Mouse (Mus musculus): ENCODE results near the gene Rasgrf2.
A peak's percentile ranks its signal among the peaks of the same experiment; 100 is the strongest.

Gene Rasgrf2

GRCm38 (mm10) chr13:92041584-92042563, 89.6 kb downstream of the Rasgrf2 start:
- DNase-seq (ENCODE audit: low spot score in 2 of 2), result no peak

- DNase-seq (ENCODE audit: low spot score in 2 of 2), result no peak
Observed at GRCm38 (mm10) chr13:92030364-92031057, 100.9 kb downstream of the Rasgrf2 start.

- no peak for DNase-seq (ENCODE audit: low spot score in 2 of 2)
Observed at GRCm38 (mm10) chr13:92029666-92030065, 101.8 kb downstream of the Rasgrf2 start.

GRCm38 (mm10) chr13:92027951-92028350, 103.5 kb downstream of the Rasgrf2 start:
- no peak for DNase-seq (ENCODE audit: low spot score in 2 of 2)

GRCm38 (mm10) chr13:92026651-92027050, 104.8 kb downstream of the Rasgrf2 start:
- DNase-seq (ENCODE audit: low spot score in 2 of 2), result no peak

- no peak for DNase-seq (ENCODE audit: low spot score in 2 of 2)
Observed at GRCm38 (mm10) chr13:92025124-92025523, 106.3 kb downstream of the Rasgrf2 start.

GRCm38 (mm10) chr13:92022202-92022601, 109.3 kb downstream of the Rasgrf2 start:
- no peak for DNase-seq (ENCODE audit: low spot score in 2 of 2)

GRCm38 (mm10) chr13:91996929-91997328, 134.5 kb downstream of the Rasgrf2 start:
- DNase-seq (ENCODE audit: low spot score in 2 of 2), result no peak

- peak in 1 of 2 experiments; percentile 31 for DNase-seq (ENCODE audit: low spot score in 2 of 2)
Observed at GRCm38 (mm10) chr13:91991412-91991811, 140.0 kb downstream of the Rasgrf2 start.

DNA sequence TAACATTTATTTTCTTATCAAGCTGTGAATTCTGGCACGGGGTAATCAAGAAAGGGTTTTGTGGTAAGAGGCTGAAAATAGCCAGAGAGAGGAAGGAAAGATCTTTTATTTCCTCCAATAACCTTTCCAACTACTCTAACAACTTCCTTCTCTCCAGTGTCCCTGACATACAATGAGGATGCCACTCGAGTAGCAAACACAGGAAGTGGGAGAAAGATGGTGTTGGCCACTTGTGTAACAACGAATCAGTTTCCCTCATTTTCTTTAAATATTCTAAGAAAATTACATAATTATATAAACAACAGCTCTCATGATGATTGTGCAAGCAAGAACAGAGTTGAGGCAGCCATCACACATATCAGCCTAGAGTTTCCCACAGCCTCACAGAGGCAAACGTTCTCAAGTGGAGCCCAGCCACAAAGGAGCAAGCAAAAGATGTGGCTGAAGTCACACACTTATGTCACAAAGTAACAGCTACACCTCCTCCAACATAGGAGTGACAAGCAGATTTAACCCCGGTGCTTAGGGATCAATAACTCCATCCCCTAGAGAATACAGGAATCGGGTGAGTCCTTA, 140.7 kb downstream of the Rasgrf2 start:
- DNase-seq (ENCODE audit: low spot score in 2 of 2), result no peak

DNA sequence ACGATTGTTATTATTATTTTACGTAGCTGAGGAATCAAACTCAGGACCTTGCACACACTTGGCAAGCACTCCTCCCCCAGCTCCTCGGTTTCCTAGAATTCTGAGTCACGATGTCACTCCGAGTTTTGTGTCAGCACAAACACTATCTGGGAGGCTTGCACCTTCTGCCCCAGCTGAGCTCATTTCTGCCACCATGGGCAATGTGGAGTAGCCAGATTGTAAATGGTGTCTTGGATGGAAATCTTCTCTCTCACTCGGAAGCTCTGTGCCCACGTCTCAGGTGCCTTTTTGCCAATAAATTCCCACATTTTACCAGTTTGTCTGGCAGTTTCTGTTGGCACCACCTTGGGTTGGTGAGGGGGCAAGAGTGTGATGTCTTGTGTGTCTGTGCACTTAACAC, 143.1 kb downstream of the Rasgrf2 start:
- DNase-seq (ENCODE audit: low spot score in 2 of 2), result no peak

DNA sequence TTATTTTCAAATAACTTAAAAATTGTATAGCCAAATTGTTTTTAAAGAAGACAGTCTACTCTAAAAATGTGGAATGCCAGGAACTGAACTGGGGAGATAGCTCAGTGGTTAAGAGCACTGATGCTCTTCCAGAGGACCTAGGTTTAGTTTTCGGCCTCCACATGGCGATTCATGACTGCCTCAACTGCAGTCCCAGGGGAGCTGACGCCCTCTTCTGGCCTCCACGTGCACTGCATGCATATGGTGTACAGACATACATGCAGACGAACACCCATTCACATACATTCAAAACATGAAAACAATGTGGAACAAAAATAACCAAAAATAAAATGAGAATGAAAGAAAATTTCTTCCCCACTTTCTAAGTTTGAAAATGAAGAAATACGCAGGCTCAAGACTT, 144.5 kb downstream of the Rasgrf2 start:
- no peak for DNase-seq (ENCODE audit: low spot score in 2 of 2)

DNA sequence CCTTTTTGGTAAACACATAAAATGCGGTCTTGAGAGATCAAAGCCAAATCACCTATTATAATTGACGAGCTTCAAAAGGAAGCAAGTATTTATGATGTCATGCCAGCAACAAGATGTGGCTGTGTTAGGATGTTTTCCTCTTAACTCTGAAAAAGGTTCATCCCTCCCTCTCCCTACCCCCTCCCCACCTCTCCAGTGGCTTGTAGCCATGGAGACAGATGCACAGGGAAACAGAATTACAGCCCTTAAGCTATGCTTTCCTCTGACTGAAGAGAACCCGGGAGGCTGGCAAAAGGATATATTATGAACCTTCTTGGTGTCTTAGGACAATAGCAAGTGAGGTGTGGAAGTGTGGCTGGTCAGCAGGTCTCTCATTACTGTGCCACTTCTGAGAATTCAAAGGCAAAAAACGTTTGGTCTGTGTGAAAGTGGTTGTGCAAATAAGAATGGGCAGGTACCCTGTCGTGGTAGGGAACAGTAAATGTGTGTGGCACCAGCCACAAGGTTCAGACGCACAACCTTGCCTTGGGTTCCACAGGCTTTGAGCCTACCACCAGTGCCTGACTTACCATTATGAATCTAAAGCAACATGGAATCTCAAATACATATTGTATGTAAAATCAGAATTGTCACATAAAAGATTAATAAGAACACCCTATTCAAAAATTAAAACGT, 145.4 kb downstream of the Rasgrf2 start:
- no peak for DNase-seq (ENCODE audit: low spot score in 2 of 2)

- no peak for DNase-seq (ENCODE audit: low spot score in 2 of 2)
Observed at GRCm38 (mm10) chr13:91985019-91985418, 146.4 kb downstream of the Rasgrf2 start.

GRCm38 (mm10) chr13:91982080-91982479, 149.4 kb downstream of the Rasgrf2 start:
- no peak for DNase-seq (ENCODE audit: low spot score in 2 of 2)

- DNase-seq (ENCODE audit: low spot score in 2 of 2), result no peak
Observed at GRCm38 (mm10) chr13:91981414-91981813, 150.0 kb downstream of the Rasgrf2 start.

- no peak for DNase-seq (ENCODE audit: low spot score in 2 of 2)
Observed at GRCm38 (mm10) chr13:91976971-91977370, 154.5 kb downstream of the Rasgrf2 start.

- no peak for DNase-seq (ENCODE audit: low spot score in 2 of 2)
Observed at GRCm38 (mm10) chr13:91976541-91976940, 154.9 kb downstream of the Rasgrf2 start.

DNA sequence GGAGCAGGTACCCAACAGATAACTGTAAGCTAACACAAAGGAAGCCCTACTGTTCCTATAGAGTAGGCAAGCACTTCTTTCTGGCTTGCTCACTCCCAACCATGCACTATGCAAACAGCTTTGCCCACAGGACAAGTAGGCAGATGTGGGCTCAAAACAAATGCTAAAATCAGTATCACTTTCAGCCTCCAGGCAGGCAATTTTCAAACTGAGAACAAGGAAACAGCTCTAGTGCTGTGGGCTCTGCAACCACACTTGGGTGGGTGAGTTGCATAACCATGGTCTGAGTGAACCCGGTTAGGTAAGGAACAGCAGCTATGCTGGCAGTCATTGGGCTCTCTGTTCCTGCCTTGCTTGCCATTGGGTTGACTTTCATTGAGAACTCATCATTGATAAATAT, 157.3 kb downstream of the Rasgrf2 start:
- no peak for DNase-seq (ENCODE audit: low spot score in 2 of 2)

DNA sequence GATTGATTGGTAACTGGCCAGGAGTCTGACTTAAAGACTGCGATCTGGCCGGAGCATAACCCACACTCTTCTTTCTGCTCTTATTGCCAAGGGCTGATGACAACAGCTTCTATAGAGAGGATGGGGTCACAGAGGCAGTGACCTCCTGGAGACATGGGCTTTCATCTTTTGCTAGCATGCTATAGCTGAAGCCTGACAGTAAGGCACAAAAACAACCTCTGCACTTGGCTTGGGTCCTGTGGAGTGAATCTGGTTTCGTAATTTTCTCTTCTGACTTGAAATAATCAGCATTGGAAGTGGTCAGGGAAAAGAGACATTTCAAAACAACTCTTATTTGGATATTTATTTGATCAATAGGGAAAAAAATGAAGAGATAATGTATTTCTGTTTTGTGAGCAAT, 160.2 kb downstream of the Rasgrf2 start:
- DNase-seq (ENCODE audit: low spot score in 2 of 2), result no peak

- DNase-seq (ENCODE audit: low spot score in 2 of 2), result no peak
Observed at GRCm38 (mm10) chr13:91956474-91956873, 175.0 kb downstream of the Rasgrf2 start.

DNA sequence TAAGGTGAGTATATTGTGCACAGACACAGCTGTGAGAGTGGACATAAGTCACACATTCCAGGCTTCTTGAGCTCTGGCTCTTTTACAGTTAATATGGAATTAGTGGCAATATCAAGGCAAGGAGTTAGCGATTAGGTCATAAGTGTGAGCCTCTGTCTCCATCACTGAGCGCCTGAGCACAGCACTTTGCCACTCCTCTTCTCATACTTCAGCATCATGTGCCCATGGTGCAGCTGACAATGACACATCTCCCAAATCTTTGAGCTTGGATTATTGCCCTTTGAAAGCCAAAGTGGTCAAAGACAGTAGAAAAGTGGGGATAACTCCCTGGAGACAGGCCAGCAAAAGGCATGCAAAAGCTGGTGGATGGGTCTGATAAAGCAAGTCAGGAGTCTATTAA, 175.8 kb downstream of the Rasgrf2 start:
- DNase-seq (ENCODE audit: low spot score in 2 of 2), result no peak
